Mouse (Mus musculus): ENCODE measurements at regions not wholly inside any gene's neighbourhood (a gene's known extent, or its start where the extent isn't known, plus 50 kb on each side); places are given as distances from the start of the nearest gene placed in this dataset.

GRCm38 (mm10) chr1:177501288-177501687 lies 59.1 kb downstream of the Zbtb18 start:
- TF ChIP-seq CTCF (conservative IDR thresholded peaks at IDR 0.05; ENCODE audit: insufficient read depth, insufficient read length, low read depth, low read length) (no peak), POLR2A (IDR thresholded peaks at IDR 0.05; ENCODE audit: low read depth, low read length) (no peak)
